Mouse (Mus musculus) left cerebral cortex, adult 2 months (tissue): ENCODE measurements around the gene Slc6a9. TPM values are rescaled to one million over a fixed set of nuclear protein-coding genes. Genes with fewer than 3 reads are reported as not detected.
A peak's percentile ranks its signal among the peaks of the same experiment; 100 is the strongest.

ENCODE experiments used
- DNase-seq, 2 experiments: peaks; one replicate each; pipeline ENCODE4 v3.0.0; 2021 to 2022; ENCODE audit warnings: low spot score in 2 of 2, mixed read lengths in 1 of 2; ENCODE audit errors: extremely low spot score in 1 of 2
- H3K27ac ChIP-seq: fragments of 200-600 bp; 2 replicates; pipeline ENCODE4 v1.8.1; 2022
- H3K4me3 ChIP-seq: fragments of 200-600 bp; 2 replicates; pipeline ENCODE4 v1.8.1; 2022
- CTCF ChIP-seq: fragments of 200-600 bp; IDR thresholded peaks from 2 replicates; pipeline ENCODE4 v1.8.1; 2022; ENCODE audit warnings: antibody characterized with exemption, mild to moderate bottlenecking, moderate library complexity
- intact Hi-C: fragments of 180-260 bp; cut with DNase I; formaldehyde crosslinking; loops from one replicate; pipeline ENCODE4 v1.15.1; 2025
- total RNA-seq, 2 experiments: library from RNA; stranded (reverse); gene quantifications; 2 replicates each; pipeline ENCODE4 v1.2.3; 2021

Gene Slc6a9
- total RNA-seq, 2 experiments from 2014 or later, result 34.2 to 35.4 TPM

DNA sequence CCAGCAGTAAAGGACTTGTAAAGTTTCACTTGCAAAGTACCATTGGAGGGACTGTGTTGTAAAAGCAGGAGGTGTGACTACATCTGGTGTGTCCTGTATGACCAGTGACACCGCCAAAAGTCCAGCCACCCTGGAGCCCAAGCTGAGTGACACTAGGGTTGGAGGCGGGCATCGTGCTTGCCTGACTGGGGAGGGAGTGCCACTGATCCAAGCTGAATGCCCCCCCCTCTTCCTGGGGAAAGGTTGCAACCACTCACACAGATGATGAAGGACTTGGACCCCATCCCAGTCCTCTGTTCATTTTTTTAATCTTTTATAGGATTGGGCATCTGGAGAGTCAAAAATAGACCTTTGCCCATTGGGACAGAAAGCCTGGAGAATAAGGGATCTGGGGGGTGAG, 7.3 kb downstream of the Slc6a9 start:
- TF ChIP-seq CTCF, result no peak
- intact Hi-C loops, result no loop called here

DNA sequence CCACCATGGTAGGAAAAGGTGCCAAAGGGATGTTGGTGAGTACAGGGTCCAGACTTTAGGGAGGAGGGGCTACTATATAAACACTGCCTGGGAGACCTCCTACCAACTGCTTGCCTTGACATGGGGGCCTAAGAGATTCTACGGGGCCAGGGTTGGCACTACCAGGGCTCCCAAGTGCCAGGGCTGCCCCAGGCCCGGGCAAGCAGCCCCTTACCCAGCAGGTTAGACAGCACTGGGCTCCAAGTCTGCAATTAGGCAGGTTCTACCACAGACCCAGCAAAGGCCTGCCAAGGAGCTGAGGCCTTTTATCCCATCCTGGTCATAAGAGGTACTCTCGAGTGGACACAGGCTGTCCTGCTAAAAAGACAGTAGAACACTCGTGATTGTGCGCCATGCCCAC, 8.8 kb downstream of the Slc6a9 start:
- H3K27ac ChIP-seq, result no peak overlapping the region
- no peak for DNase-seq
- H3K4me3 ChIP-seq, result no peak overlapping the region
- TF ChIP-seq CTCF, result no peak
- intact Hi-C loops, result no loop called here

More for the DNA sequence above, 7.3 kb downstream of the Slc6a9 start:
- no peak for DNase-seq
- Histone ChIP-seq H3K27ac (no peak overlapping the region), H3K4me3 (no peak overlapping the region)

DNA sequence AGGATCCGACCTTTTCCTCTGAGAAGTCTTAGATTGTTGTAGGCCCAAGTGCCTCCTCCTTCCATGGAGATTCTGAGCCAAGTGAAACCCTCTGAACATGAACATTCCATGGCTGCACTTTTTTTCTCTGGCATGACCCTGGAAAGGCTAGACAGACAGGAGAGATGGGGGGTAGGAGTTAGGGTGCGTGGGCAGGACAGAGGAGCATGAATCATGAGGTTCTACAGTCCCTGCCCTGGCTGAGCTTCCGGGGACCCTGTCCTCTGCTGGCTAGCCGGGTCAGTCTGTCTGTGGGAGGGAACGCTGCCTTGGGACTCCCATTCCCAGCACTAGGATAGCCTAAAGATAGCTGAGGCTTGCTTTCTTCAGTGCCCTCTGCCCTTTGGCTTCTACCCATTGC, 10.2 kb downstream of the Slc6a9 start:
- H3K4me3 ChIP-seq, result no peak overlapping the region
- intact Hi-C loops, result no loop called here
- no peak for DNase-seq
- no peak overlapping the region for H3K27ac ChIP-seq
- no peak for TF ChIP-seq CTCF

DNA sequence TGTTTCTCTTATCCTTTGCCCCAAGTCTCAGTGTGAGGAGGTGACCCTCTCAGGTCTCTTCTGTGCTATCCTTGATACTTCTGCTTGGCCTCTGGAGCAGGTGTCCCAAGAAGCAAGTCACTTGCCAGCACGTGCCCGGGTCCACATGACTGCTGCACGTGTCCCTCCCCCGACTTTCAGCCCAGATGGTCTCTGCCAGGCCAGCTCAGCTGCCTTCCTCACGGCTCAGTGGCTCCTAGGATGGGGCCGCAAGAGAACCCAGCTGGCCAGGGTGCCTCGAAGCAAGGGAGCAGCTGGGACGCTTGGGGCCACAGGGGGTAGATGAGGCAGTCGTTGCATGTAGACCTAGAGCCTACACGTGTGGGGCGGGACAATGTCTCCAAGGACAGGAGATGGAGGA, 11.0 kb downstream of the Slc6a9 start:
- intact Hi-C loops, result no loop called here

DNA sequence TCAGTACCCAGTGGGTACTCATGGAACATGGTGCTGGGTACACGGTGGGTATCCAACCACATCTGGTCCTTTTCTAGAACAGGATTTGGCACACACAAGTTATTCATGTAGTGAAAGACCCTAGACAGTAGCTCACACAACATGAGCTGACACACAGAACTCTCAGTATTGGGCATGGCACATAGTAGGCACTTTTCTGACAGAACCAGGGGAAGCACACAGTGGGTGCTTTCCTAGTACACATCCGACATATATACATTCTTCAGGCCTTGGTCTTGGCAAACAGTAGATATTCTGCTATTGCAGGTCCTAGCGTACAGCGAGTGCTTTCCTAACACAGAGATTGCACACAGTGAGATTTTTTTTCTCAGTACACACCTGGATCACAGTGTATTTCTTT, 12.0 kb downstream of the Slc6a9 start:
- no peak overlapping the region for H3K27ac ChIP-seq
- no peak overlapping the region for H3K4me3 ChIP-seq
- TF ChIP-seq CTCF, result no peak
- intact Hi-C loops, result no loop called here
- no peak for DNase-seq

More for the DNA sequence above, 11.0 kb downstream of the Slc6a9 start:
- DNase-seq, result no peak
- TF ChIP-seq CTCF, result no peak
- Histone ChIP-seq H3K4me3 (no peak overlapping the region), H3K27ac (no peak overlapping the region)

DNA sequence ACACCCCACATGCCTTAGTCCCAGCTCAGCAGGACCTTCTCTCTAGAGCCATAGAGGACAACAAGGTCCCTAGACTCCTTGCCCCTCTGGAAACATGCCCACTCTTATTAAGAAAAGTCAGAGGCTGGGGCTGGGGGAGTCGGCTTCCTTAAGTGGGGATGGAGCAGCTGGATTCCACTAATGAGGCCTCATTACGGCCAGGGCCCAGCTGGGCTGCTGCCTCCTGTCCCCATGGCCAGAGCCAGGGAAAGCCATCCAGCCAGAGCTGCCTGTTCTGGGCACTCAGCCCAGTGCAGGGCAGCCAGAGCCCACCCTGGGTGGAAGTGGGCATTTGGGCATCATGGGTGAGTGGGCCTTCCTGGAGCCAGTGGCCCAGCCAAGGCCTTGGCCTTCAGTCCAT, 12.7 kb downstream of the Slc6a9 start:
- intact Hi-C loops, result no loop called here
- Histone ChIP-seq H3K27ac (no peak overlapping the region), H3K4me3 (no peak overlapping the region)
- DNase-seq, result peak in 1 of 2 experiments; percentile 51
- TF ChIP-seq CTCF, result no peak

DNA sequence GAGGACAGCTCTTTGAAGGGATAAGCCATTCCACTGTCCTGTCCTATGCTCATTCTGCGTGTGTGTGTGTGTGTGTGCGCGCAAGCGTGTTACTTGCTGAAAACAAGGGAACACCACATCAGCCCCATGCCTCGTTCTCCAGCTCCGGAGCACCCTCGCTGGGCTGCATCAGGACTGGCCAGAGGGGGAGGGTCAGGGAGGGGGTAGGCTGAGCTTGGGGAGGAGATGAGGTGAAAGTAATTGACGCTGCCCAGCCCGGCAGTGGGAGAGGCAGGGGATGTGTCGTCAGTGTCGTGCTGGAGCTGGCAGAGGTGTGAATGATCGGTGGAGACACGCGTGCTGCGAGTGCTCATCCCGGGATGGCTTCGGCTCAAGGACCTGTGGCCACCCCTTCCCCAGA, 14.8 kb downstream of the Slc6a9 start:
- Histone ChIP-seq H3K27ac (peak overlapping the region; percentile 71), H3K4me3 (0 out of 2 replicates have a peak overlapping the region, but pooled peaks have one; percentile 2)
- no peak for DNase-seq
- TF ChIP-seq CTCF, result no peak
- intact Hi-C loops, result no loop called here

DNA sequence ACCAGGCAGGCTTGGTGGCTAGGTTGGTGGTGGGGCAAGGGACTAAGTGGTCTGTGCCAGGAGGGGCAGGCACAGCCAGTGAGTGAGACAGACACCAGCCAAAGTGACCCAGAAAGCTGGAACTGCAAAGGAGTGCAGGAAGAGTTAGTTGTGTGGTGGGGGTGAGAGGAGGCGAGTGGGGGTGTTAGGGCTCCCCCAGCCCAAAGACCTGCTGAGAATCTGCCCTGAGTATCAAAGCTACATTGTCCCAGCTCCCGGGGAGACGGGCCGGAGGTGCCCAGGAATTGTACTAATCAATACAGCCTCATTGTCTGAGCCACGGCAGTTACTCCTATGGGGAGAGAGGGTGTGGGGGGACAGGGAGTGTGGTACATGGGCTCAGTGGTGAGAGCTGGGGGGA, 15.2 kb downstream of the Slc6a9 start:
- H3K4me3 ChIP-seq, result 0 out of 2 replicates have a peak overlapping the region, but pooled peaks have one; percentile 2
- no peak for DNase-seq
- peak overlapping the region; percentile 71 for H3K27ac ChIP-seq
- intact Hi-C loops, result no loop called here
- TF ChIP-seq CTCF, result no peak

DNA sequence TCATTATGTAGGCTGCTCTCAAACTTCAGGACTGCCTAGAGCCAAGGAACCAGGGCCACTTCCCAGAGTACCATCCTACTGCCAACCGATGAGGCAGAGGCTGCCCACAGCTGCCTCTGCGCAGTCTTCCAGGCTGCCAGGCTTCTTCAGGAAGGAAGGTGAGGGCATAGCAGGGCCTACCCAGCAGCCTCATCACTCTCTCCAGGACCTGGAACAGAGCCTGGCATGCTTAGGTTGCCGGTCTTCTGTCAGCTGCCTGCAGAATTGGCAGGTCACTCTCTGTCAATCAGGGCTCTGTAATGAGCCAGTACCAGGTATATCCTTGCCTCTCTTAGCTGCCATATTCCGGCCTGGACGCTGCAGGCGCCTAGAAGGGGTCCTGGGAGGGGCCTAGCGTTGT, 15.9 kb downstream of the Slc6a9 start:
- TF ChIP-seq CTCF, result no peak
- no peak overlapping the region for H3K4me3 ChIP-seq
- H3K27ac ChIP-seq, result peak overlapping the region; percentile 57; the same call in 1 of the 2 replicates
- intact Hi-C loops, result no loop called here
- no peak for DNase-seq

DNA sequence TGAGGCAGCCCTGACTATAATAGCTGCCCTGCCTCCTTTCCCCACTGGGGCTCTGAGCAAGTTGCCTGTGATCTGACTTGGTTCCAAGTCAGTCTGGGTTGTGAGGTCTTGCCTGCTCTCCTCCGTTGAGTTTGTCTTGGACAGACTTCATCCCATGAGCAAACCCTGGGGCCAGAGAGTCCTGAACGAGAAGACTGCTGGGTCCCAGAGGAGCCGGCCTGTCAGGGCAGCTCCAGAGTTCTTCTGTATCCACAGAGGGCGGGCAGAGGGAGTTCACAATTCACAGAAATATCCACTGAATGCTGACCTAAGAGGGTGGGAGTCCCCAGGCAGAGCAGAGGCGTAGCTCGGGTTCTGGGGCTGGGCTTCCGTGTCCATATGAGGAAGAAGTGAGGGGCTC, 16.6 kb downstream of the Slc6a9 start:
- intact Hi-C loops, result no loop called here
- H3K4me3 ChIP-seq, result no peak overlapping the region
- DNase-seq, result no peak
- no peak for TF ChIP-seq CTCF
- peak overlapping the region; percentile 57; the same call in 1 of the 2 replicates for H3K27ac ChIP-seq

DNA sequence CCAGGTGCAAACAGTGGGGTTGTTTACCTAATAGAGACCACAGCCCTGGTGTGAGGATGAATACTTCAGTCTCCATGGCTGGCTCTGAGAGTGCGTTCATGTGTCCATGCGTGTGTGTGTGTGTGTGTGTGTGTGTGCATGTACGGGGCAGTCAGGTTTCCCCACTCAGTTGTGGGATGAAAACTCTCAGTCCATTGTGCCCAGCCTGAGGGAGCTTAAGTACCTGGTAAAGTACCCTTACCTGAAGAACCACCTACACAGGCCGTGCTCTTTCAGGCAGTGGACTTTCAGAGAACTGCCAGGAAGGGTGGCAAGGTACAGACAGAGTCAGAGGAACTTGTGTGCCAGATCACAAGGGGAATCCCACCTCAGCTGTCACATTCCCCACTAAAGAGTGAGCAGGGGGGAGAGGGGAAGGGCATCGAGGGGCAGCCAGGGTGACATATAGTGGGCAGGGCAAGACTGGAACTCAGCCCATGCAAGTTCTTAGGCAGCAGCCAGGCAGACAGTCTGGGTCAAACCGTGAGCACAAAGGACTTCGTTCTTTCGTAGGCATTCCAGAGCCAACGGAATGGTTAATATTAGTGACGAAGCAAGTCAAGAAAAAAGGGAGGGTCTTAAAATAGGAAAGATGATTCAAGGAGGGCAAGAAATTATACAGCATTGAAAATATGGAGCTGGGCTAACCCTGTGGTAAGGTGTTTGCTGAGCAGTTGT, 18.0 kb downstream of the Slc6a9 start:
- Histone ChIP-seq H3K4me3 (no peak overlapping the region), H3K27ac (no peak overlapping the region)
- no peak for DNase-seq
- intact Hi-C loops, result no loop called here
- TF ChIP-seq CTCF, result no peak

DNA sequence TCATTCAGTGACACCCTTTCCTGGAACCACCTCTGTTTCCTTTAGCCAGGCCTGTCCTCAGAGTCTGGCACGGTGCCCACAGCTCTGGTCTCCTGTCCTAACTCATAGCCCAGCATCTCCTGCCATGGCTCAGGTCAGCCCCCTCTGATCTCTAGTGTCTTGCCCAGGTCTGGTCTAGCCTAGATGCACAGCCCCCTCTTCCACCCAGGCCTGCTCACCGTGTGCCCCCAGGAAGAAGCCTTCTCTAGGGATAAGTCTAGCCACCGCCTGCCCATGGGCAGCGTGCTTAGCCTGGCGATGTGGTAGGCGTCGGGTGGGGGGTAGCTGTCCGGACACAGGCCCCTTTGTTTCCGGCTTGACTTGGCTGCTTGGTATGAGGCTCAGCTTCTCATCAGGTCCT, 20.8 kb downstream of the Slc6a9 start:
- no peak for DNase-seq
- intact Hi-C loops, result no loop called here

DNA sequence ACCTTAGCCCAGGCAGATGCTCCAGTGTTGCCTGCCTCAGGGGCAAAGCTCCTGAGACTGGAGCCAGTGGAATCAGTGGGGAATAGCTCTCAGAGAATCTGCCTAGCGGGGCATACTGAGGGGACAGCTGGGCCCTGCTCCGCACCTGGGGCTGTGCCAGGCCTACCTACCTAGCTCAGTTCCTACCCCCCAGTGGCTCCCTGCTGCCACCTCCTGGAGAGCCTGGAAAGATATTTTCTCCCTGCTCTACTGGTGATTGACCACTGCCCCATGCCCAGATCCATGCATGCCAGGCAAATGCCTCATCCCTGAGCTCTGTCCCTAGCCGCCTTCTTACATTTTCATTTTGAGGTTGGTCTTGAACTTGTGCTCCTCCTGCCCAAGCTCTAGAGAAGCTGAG, 24.5 kb downstream of the Slc6a9 start:
- Histone ChIP-seq H3K4me3 (no peak overlapping the region), H3K27ac (no peak overlapping the region)
- intact Hi-C loops, result loop anchor here (2.0 kb wide), 2 partner anchors 22 to 30 kb away; no protein-coding TSS in a partner anchor
- DNase-seq, result peak in 1 of 2 experiments; percentile 70
- peak; percentile 76 for TF ChIP-seq CTCF

More for the DNA sequence above, 20.8 kb downstream of the Slc6a9 start:
- H3K4me3 ChIP-seq, result no peak overlapping the region
- TF ChIP-seq CTCF, result no peak
- H3K27ac ChIP-seq, result peak overlapping the region; percentile 78
